Mouse (Mus musculus) liver, adult 10 weeks (tissue): Measurements from ENCODE around the gene Acyp2. TPM values are rescaled to one million over a fixed set of nuclear protein-coding genes. Genes with fewer than 3 reads are reported as not detected.

Experiments used
- polyA plus RNA-seq: library from polyadenylated mRNA; stranded (reverse); fragments of 350-450 nt; fragmentation: Illumina TruSeq; extraction: RNeasy Lipid Tissue Mini Kit (QIAGEN cat#74804); gene quantifications from one replicate; pipeline ENCODE4 v1.2.3, GENCODE M21; 2014; ENCODE audit warnings: low read depth, low replicate concordance

Acyp2 gene
- polyA plus RNA-seq, result 1.9 TPM

DNA sequence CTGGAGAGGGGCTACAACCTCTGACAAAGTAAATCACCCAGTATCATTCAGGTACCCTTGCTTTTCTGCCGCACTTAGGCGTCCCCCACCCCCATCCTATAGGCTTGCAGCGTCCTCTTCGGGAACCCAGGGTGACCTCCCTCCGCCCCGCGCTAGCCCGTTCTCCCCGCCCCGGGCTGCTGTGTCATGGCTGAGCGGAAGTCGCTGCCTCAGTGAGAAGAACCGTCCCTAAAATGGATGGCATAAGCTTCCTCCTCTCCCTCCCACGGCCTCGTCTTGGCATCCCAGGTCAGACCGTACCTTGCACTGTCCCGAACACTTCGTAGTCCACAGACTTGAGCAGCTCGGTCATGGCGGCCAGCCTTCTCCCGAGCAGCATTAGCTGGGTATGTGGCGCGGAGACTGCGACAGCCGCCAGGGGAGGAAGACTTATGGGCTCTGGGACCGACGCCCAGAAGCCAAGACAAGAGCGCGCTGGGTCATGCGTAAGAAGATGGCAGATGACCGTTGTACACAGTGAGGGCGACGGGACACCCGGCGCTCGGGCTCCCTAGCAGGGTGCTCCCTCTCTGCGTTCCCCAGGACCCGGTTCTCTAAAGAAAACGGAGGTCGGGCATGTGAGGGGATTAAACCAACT is at the start of gene Acyp2:
Acyp2 (minus strand) TSS at position 587 of the 637 bp plus-strand sequence.

GRCm38 (mm10) chr11:30471751-30472593 is 177.4 kb downstream of the Acyp2 start, which contains the start of gene 4930505A04Rik:
Gene 4930505A04Rik (minus strand): TSS chr11:30471827.

Other genes with a start within 250 kb of the Acyp2 start
- gene 4930505A04Rik, start 177.8 kb downstream of the Acyp2 start, polyA plus RNA-seq, result not detected
- 92.5 TPM for gene Psme4, start 122.1 kb upstream of the Acyp2 start, polyA plus RNA-seq
- not detected for gene Gpr75, start 235.8 kb upstream of the Acyp2 start, polyA plus RNA-seq
- gene Asb3, start 235.8 kb upstream of the Acyp2 start, polyA plus RNA-seq, result 13.7 TPM